Mouse (Mus musculus) embryo, embryonic 10.5 days (tissue): Measurements from ENCODE around the gene Slit1.

Experiments
- DNase-seq: peaks from one replicate; pipeline ENCODE4 v3.0.0-alpha.2; 2015; ENCODE audit warnings: low spot score

Gene Slit1

GRCm38 (mm10) chr19:41743396-41743795 lies at the start of gene Slit1:
TSS of gene Slit1 (minus strand) at chr19:41743665.
- DNase-seq: peak; percentile 68

DNA sequence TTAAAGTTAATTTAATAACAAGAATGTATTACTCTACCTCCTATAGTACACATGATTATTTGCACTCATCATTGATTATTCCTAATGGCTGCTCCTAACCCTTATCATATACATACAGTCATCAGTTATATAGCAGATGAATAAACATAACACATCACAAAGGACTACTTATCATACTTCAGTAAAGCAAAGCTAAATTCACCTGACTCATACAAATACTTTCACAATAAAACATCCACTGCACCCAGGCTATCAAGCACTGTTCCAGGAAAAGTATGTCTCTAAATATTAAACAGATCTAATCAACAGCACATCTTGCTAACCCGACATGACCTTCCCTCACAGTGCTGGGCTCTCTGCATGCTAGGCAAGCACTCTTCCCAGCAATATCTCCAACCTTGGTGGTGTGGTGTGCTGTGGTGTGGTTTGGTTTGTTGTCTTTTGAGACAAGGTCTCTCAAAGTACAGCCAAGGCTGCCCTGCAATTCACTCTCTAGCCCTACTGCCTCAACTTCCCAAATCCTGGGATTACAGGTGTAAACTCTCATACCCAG lies 49.5 kb upstream of the Slit1 start:
- no peak for DNase-seq

DNA sequence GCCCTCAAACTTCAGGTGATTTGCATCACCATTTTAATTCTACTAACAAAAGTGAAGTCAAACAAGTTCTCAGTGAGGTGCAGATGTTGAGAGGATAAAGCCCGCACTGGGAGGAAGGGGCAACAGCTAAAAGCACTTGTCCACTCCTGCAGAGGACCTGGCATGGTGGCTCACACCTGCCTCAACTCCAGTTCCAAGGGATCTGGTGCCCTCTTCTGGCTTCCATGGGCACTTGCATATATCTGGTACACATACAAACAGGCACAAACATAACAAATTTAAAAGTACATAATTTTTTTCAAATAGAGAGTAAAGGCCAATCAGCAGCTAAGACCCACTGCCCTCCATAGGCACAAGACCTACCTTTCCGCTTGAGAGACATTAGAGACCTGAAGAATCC lies 47.9 kb upstream of the Slit1 start:
- DNase-seq: no peak

DNA sequence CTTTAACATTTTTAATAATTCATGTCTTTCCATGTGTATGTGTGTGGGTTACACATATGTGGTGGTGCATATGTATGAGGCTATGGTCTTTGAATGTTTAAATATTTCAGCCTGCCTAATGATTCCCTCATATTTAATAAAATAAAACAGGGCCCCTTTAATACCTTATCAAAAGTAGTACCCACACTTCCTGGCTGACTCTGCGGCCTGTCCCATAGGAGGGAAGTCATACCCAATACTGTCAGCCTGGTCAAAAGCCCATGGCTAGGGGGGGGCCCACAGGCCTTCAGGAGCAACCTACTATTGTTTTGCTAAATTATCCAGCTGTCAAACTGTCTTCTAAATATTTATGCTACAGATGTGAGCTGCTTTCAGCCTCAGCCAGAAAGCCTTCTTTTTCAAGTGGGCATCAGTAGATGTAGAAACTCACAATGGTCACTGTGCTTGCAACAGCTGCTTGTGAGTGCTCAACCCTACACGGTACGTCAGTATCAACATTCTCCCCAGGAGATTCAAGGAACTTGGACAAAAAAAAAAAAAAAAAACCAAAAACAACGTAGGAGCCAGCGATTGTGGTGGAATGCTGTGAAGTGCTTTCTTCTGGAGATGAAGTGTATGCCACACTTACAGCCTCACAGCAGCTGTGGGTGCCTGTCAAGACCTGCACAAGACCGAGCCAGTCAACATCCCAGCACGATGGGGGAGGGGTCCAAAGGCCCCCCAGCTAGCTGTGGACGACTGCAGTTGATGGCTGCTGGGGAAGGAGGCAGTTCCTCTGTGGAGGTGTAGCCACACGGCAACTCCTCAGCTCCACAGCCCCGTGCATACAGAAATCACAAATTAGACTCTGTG lies 45.9 kb upstream of the Slit1 start:
- DNase-seq: no peak

DNA sequence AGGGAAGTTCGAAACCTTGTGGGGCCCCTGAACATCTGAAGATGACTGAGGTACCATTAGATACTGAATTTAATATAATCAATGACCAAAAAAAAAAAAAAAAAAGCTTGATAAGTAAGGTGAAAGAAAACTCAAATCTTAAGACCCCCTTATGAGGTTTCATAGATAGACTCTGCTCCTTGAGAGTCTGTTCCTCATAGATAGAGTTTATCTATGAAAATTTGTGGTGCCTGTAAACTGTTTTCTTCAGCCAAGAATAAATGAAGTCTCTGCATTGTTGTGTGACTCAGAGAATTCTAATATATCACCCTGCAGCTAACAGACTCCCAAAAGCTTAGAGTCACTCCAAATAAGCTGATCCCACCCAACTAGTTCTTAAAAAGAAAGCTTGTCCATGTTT lies 43.4 kb upstream of the Slit1 start:
- no peak for DNase-seq

DNA sequence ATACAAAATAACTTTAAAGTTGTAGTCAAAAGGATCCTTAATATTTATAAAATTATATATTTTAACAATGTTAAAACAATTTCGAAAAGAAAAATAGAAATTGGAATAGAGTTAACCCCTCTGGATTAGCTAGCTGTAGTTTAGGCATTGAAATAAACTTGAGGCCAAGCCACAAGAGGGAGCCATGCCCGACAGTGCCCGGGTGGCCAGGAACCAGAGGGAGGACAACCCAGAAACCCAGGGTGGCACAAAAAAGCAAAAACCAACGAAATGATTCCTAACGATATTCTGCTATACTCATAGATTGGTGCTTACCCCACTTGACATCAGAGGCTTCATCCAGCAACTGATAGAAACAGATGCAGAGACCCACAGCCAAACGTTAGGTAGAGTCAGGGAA lies 34.0 kb upstream of the Slit1 start:
- DNase-seq: no peak

DNA sequence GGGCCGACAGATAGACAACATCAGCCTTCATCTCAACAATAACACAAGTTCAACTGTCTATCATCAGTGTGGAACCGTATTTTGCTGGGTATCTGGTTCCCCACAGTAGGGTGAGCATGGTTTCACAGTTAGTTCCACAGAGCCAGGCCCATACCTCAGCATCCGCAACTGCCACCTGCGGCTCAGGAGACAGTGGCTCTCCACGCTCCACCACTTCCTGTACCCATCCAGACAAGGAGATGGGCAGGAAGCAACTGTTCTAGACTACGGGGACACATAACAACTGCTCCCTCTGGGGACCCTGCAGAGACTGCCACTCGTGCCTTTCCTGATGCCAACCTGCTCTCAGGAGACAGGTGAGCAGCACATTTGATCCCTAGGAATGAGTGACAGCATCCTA lies 25.2 kb upstream of the Slit1 start:
- no peak for DNase-seq

DNA sequence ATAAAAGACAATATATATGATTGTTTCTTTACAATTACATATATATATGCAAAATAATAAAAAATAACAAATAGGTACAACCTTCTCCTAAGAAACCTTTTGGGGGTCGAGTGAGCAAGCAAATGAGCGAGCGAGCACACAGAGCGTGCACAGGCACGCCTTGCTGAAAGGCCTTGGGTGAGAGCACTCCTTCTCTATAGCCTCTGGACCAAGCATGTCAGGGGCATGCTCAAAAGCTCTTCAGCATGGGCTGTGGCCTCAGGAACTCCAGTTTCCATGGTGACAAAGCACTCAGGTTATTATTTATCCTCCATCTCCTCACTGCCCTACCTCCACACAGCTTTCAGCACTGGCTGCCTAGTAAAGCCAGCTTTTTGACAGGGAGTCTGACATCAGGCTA lies 23.2 kb upstream of the Slit1 start:
- DNase-seq: peak; percentile 23

DNA sequence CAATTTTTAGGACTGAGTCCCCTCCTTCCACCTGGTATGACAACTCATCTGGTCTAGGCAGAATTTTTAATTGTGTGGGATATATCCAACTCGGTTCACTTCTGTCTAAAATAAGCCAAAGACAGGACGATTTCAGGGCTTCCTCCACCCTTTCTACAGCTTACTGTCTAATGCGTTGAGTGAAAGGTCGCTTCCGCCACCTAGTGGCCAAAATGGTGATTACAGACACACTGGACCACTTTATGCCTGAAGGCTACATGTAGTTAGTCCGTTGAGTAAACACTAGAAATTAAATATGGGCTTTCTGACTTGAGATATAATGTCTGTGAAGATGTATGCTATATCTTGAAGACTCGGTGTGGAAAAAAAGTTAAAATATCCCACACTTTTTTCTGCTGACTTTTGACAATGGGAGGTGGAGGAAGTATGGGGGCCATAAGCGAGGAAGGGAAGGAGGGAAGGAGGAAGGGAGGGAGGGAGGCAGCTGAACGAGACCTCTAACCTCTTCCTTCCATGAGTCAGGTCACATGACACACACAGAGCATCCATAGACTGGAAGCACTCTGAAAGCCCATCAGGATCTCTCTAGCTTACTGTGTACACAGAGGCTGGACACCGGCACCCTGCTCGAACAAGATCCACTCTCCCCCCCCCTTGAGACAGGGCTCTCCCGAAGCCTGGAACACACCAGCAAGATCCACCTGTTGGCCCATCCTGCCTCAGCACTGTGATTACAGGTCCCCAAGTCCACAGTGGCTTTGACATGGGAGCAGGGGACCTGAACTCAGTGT lies 20.6 kb upstream of the Slit1 start:
- DNase-seq: peak; percentile 97

- DNase-seq: peak; percentile 76
These were observed 18.1 kb upstream of the Slit1 start for GRCm38 (mm10) chr19:41761529-41761928.

DNA sequence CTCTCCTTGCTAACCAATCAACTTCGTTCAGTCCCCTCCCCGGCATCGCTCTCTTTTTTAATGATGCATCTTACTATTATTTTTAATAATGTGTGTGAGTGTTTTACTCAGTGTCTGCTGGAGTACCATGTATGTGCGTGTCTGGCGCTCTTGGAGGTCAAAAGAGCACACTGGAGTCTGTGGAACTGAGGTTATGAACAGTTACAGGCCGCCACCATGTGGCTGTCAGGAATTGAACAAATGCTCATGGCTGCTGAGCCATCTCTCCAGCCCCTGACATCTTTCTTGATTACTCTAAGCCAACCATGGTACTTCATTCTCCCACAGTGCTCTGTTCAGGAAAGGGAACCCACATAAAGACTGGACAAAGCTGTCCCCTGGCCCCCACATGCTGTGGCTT lies 16.3 kb upstream of the Slit1 start:
- DNase-seq: no peak

DNA sequence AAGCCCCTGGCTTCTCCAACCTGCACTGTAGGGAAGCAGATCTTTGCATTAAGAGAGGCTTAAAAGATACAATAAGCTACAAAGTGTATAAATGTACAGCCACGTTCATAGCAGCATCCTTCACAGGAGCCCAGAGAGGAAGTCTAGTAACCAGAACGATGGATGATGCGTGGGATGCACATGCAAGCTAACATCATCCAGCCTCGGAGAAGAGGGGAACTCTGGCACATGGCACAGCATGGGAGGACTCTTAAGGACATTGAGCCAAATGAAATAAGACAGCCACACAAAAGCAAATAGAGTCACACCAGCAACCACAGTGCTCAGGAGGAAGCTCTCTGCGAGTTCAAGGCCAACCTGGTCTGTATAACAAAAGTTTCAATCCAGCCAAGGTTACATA lies 15.8 kb upstream of the Slit1 start:
- no peak for DNase-seq

DNA sequence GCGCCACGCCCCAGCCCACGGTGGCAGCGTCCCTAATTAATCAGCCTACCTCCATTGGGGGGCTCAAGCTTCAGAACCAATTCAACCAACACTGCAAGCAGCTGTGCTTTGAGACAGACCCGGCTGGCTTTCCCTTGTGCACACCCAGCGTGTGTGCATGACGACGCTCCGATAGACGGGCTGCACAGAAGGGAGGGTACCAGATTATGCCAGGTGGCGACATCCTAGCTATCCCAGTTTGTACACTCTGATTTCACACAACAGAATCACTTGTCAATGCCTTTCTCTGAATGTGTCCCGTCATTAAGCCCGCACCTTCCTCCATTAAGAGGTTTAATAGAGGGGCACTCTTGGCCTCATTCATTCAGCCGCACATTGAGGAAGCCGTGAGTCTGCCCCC lies 11.3 kb upstream of the Slit1 start:
- no peak for DNase-seq

DNA sequence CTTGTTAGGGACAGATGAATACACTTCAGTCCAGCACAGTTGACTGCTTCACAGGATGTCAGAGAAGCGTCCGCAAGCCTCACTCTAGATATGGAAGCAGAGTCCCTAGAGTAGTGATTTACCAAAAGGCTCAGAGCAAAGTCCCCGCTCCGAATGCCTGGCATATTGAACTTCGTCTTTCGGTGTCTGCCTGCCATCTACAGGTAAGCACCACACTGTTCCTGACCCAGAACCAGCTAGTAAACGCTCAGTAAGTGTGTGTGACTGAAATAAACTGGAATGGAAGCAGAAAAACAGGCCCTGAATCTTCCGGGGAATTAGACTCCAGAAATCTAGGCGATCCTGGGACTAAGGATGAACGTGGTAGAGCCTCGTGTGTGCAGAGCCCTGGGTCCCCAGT lies 8.4 kb upstream of the Slit1 start:
- no peak for DNase-seq

DNA sequence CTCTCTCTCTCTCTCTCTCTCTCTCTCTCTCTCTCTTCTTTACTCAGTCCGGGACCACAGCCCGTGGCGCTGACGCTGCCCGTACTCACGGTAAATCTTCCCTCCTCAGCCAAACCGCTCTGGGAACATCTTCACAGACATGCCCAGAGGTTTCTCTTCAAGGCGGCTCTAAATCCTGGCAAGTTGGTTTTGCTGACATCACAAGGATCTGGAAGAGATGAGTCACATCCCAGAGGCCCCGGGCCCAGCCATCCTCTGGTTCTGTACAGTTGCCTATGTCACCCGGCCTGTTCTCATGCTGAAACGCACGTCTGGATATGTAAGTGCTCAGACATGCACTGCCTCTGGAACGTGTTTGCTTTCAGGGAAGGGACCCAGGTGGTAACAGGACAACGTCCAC lies 4.0 kb upstream of the Slit1 start:
- DNase-seq: no peak

DNA sequence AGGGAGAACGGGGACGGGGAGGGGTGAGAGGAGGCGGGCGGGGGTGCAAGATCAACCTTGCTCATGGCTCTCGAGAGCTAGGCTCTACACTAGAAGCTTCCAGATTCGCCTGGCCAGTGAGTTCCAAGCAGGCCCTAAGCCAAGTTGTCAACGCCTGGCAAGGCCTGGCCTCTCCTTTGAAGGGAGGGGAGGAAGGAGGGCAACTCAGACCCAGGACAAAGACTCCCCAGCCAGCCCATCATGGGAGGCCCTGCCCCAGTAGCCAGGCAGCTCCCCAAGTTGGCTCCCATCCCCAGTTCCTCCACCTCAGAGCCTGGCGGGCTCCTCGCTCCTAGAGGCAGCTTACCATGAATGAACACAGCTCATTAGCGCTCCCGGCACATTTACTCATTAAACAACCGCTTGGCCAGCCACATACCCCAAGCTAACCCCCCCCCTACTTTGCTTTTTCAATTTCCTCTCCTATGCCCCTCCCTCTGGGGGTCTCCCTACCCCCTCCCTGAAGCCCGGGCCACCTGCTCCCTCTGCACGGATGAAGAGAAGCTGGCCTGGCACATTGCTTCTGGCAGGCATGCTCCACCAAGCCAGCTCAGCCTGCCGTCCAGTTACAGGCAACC lies 2.6 kb upstream of the Slit1 start:
- no peak for DNase-seq

- no peak for DNase-seq
These were observed 4.6 kb downstream of the Slit1 start for GRCm38 (mm10) chr19:41738896-41739295.

GRCm38 (mm10) chr19:41738429-41738805 lies 5.0 kb downstream of the Slit1 start:
- no peak for DNase-seq

DNA sequence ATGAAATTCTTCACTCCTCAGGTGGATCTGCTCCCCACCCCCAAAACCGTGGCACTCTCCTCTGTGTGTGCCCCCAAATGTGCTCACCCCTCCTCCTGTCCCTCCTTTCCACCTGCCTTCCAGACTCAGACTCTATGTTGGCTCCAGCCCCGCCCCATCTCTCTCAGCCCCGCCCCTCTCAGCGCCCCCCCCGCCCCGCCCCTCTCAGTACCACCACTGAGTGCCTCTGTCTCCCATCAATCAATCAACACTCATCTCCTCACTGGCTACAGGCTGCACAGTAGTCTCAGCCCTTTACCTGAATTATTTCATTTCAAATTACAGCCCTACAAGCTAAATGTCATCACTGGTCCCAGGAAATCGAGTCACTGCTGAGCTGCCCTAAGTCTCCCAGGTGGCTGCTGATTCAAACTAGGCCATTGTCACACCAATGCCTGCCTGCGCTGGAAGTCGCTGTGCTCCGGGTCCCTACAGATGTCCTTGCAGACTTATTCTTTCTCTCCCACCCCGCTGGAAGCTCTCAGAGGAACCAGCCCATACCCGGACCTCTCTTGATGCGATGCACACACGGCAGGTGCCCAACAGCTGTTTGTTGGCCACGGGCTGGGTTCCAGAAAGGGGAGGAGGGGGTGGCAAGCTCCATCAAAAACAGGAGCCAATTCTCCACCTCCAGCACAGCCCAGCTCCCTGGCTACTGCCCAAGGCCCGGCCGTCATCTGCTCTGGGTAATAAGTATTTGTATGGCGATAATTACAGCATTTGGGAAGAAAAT lies 5.6 kb downstream of the Slit1 start:
- no peak for DNase-seq

DNA sequence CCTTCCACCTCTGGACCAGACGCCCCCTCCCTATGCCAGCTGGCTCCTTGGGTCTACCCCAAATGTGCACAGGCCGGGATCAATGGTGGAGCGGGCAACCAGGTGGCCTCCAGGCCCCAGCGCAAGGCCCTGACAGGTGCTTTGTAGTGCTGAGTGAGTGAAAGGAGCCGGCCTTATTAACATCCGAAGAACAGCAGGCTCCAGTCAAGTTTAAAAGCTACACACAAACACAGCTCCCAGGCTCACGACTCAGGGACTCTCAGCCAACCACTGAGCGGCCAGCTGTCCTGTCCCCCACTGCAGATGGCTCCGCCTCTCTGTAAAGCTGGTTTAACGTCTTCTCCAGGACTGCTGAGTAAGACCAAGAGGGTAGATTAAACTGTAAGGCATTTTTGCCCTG lies 8.8 kb downstream of the Slit1 start:
- peak; percentile 62 for DNase-seq

DNA sequence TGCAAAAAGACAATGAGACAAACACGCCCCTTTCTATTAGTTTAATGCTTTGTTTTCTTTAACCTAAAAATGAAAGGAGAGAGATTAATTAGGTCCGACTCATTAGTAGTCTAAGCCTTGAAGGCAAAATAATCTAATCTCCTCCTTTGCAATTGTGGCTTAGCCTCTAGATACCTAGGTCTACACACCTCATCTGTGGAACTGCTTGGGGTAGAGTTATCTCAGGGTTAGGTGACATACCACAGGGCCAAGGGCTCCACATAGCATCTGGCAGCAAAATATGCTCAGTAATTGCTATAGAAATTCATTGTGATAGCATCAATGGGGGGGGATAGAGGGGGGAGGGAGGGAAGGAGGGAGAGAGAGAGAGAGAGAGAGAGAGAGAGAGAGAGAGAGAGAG lies 18.0 kb downstream of the Slit1 start:
- DNase-seq: no peak
